Mouse (Mus musculus): Measurements from ENCODE around the gene Ctsa.

DNA sequence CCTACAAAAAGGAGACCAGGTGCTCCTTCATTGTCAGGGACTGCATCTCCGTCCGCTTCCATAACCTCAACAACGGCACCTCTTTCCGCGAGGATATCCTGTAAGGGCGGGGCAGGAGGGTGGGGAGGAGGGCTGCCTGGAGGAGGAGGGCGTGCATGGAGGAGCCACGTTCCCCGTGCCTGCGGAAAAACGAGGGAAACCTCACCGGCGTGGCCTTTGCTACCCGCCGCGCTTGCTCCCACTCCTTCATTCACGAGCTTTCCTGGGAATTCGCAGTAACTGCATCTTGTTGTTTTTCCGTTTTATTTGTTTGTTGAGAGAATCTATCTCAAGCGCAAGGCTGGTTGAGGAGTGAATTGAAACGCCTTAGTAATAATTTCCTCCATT lies 27.3 kb upstream of the Ctsa start:
- TF ChIP-seq CTCF (IDR thresholded peaks at IDR 0.05; ENCODE audit: low read depth, low read length) (no peak), POLR2A (IDR thresholded peaks at IDR 0.05; ENCODE audit: extremely low read depth, insufficient read depth, low read length) (no peak)

All from liver, adult 2 months (tissue).